Mouse (Mus musculus) bone marrow macrophage, adult 2 months (primary cell): Measurements from ENCODE around the gene Fbxo36.

Experiments used
- CTCF ChIP-seq: IDR thresholded peaks from 2 replicates; pipeline ENCODE4 v1.5.1; 2012; ENCODE audit warnings: low read depth, mild to moderate bottlenecking, low read length, moderate library complexity
- POLR2A ChIP-seq: IDR thresholded peaks from 2 replicates; pipeline ENCODE4 v1.6.1; 2012; ENCODE audit warnings: mild to moderate bottlenecking, low read depth, low read length, borderline replicate concordance

- TF ChIP-seq CTCF = no peak
- TF ChIP-seq POLR2A = no peak
These were observed 27.1 kb downstream of the Fbxo36 start for GRCm38 (mm10) chr1:84866706-84867230.
